Mouse (Mus musculus) gonadal fat pad, adult 2 months (tissue): ENCODE data around the gene Kap. TPM values are rescaled to one million over a fixed set of nuclear protein-coding genes. Genes with fewer than 3 reads are reported as not detected.
"Not testable (repeated sequence)": the region's sequence is repeated elsewhere in the genome, so short reads cannot be mapped to it uniquely, and the experiment has no call there.

Source experiments
- DNase-seq: peaks from one replicate; pipeline ENCODE4 v3.0.0-alpha.2; 2012; ENCODE audit warnings: low read depth
- polyA plus RNA-seq: library from polyadenylated mRNA; depleted of rRNA; stranded (reverse); fragments of >200 nt; gene quantifications from 2 replicates; pipeline ENCODE4 v1.2.3, GENCODE M21; 2012; rRNA removed

Gene Kap
- polyA plus RNA-seq: 0.23 and 1.9 TPM in 2 replicates

GRCm38 (mm10) chr6:133853526-133853925 is at the start of gene Kap:
TSS of gene Kap (minus strand) at chr6:133853762.
- no peak for DNase-seq

GRCm38 (mm10) chr6:133885871-133886415 is 32.4 kb upstream of the Kap start:
- no peak for DNase-seq

DNA sequence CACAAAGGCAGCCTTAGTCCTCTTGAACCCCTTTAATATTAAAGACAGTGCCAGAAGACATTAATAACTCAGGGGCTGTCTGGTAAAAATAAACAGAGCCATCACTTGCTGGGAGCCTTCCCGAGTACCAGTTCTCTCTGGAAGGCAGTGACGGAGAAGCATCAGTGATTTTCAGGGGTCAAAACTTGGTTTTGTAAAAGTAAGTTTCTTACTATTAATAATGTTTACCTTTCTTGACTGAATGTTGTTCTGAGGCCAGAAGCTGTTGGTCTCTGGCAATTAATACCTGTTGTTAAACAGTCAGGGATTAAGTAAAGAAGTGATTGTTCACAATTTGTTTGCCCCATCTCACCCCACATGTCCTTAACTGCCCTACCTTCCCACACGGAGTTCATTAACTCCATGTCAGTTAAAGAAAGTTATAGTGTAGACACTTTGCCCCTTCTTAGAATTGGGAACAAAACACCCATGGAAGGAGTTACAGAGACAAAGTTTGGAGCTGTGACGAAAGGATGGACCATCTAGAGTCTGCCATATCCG is 30.0 kb upstream of the Kap start:
- no peak for DNase-seq

DNA sequence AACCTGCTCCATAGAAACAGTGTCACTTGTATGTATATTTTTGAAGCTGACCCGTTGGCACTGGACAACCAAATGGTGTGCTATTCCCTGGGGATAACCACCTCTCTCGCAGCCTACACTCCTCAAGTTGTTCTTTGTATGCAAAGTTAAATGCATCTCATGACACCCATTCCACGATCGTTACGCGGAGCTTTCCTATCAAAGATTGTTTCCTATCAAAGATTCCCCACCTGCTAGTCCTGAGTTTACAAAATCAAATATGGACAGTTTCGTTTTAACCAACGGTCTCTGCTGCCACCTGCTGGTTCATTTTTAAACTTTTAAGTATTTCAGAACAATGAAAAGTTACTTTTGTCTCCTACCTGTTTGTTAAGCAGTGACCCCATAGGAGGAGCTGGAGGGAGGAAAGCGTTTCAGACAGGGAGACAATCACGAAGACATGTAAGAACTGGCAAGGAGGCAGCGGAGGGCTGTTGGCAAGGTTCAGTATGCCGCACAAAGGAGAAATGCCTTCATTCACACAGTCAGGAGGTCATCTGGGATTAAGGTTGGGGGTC is 22.4 kb upstream of the Kap start:
- no peak for DNase-seq

DNA sequence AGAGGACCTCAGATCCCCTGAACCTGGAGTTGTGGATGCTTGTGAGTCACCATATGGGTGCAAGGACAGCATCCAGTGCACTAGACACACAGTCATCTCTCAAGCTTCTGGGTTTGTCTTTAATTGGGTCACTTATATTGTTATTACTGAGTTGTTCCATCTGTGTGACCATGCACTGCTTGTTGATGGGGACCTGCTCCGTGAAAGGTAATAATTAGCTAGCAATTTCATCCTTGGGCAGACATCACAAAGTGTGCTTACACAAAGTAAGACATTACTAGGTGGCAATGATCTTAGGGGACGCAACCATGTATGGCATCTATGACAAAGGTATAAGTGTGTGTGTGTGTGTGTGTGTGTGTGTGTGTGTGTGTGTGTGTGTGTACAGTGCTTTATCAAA is 19.1 kb upstream of the Kap start:
- no peak for DNase-seq

DNA sequence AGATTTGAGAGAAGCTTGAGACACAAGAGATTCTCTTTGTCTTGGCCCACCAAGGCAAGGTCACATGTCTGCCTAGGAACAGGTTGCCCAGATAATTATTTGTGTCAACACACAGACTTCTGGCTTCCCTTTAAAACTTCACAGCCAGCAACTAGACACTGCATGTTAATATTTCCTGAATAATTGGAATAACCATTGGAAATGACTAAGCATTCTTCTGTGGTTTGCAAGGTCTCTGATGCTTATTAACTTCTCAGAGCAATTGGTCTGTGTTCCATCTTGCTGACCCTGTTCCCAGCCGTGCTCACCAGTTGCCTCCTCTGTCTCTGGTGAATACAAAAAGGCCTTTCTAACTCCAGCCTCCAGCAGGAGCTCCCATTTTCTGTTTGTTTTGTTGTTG is 17.6 kb upstream of the Kap start:
- no peak for DNase-seq

- no peak for DNase-seq
These were observed 14.8 kb upstream of the Kap start for GRCm38 (mm10) chr6:133868381-133868780.

DNA sequence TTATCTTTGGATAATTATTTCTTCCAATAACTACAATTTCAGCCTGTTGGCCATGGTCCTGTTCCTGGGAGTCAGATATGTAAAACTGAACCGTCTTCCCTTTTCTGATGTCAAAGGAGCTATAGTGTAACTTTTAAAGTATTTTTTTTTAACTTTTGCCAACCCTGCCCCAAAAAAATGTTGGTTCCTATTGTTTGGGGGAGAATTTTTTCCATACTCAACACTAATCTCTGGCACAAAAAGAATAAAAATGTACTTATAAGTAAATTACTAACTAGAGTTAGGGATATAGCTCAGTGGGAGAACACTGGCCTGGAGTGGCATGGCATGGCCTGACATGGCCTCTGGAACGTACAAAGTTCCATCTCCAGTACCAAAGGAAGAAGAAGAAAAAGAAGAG is 2.3 kb upstream of the Kap start:
- DNase-seq: no peak

DNA sequence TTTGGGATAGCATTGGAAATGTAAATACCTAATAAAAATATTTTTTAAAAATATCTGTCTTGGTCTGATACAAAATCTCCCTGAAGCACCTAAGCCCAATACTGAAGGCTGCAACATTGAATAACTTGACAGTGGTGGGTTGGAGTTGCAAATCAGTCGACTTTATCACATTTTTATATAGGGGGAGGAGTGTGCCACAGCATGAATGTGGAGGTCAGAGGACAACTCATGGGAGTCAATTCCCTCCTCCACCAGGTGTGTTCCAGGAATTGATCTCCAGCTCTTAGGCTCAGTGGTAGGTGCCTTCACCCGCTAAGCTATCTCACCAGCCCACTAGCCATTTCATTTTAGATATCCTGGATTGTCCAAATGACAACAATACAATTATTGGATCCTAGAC is 4.2 kb downstream of the Kap start:
- no peak for DNase-seq

DNA sequence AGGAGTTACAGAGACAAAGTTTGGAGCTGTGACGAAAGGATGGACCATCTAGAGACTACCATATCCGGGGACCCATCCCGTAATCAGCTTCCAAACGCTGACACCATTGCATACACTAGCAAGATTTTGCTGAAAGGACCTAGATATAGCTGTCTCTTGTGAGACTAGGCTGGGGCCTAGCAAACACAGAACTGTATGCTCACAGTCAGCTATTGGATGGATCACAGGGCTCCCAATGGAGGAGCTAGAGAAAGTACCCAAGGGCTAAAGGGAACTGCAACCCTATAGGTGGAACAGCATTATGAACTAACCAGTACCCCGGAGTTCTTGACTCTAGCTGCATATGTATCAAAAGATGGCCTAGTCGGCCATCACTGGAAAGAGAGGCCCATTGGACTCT is 4.7 kb downstream of the Kap start:
- not testable (repeated sequence) for DNase-seq

DNA sequence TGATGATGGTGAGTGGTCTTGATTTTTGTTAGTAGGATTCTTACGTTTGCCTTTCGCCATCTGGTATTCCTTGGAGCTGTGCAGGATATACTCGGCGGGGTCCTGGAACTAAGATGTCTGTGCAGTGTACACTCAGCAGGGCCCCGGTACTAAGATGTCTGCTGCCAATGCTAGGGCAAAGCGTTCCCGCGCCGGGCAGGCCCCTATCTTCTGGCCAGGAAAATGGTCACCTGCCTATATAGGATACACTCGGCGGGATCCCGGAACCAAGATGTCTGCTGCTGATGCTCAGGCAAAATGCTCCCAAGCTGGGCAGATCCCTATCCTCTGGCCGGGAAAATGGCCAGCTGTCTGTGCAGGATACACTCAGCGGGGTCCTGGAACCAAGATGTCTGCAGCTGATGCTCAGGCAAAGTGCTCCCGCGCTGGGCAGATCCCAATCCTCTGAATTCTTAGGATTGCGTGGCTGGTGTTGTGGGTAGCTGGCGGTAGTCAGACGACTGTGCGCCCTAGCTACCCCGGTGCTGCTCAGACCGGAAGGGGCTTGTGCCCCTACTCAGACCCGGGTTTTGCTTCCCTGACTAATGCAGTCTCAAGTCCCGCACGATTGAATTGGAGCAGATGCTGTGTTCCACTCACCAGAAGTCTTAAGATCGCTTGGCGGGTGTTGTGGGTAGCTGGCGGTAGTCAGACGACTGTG is 15.1 kb downstream of the Kap start:
- not testable (repeated sequence) for DNase-seq

GRCm38 (mm10) chr6:133812342-133812741 is 41.2 kb downstream of the Kap start:
- DNase-seq: no peak

Other genes starting within 250 kb of the Kap start
- 20.6 and 26.2 TPM in 2 replicates for gene Etv6, start 181.9 kb upstream of the Kap start, polyA plus RNA-seq